Mouse (Mus musculus): Measurements from ENCODE around the gene Olfr554. TPM values are rescaled to one million over a fixed set of nuclear protein-coding genes. Genes with fewer than 3 reads are reported as not detected.

Gene Olfr554
- polyA plus RNA-seq, 1 experiment from 2014 or later: not detected

DNA sequence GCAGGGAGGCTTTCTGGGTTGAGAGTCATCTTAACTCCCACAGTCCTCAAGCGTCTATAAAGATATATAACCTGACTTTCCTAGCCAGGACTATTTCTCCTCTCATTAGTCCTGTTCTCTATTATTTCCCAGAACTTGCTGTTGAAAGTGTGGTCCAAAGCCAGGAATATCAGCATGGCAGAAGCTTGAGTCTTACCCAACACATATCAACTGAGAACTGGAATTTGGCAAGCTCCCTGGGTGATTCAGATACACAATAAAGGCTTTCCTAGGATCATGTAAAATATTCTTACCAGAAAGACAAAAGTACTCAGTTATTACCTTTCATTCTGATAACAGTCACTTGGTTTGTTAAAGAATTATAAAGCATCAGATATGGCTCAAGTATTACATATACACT is 43.7 kb downstream of the Olfr554 start:
- Histone ChIP-seq H3K4me2 (no peak overlapping the region), H3K9ac (replicated peaks) (no peak overlapping the region), H3K4me3 (replicated peaks) (no peak overlapping the region), H3K27me3 (replicated peaks) (no peaks in the 10 kb centered on the region), H3K27ac (replicated peaks) (no peak overlapping the region), H3K9me3 (replicated peaks) (no peaks in the 10 kb centered on the region), H3K4me1 (no peaks in the 10 kb centered on the region), H3K36me3 (no peaks in the 10 kb centered on the region)
- ATAC-seq (ENCODE audit: low FRiP score): no peak
- 91% methylated on average over 1 of the region's 1 CpGs for WGBS

DNA sequence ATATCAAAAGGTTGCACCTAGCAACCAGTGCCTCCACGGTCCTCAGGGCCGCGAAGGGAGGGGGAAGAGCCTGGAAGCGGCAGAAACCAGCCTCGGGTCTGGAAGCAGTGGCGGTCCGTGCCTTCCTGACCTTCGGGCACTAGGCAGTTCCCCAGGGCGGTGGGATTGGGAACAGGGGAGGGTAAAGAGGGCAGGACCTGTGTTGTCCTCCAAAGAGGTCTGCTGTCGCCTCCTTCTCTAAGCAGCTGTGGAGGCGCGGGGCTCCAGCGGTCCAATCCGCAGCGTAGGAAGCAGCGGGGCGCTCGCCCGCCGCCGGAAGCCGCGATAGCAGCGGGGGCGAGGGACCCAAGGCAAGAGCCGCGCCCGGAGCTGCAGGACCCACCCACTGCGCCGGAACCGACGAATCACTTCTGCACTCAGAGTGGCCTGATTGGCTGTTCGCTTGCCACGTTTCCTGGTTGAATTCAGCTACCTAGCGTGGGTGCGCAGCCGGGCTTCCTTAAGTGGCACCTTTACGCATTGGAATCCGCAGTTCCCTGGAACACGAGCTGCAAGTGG is 48.8 kb downstream of the Olfr554 start, which contains the start of gene Trim68:
TSS of gene Trim68 (minus strand) at position 384 of the 558 bp plus-strand sequence.
- H3K4me1 ChIP-seq: 0 out of 2 replicates have a peak, but pooled peaks cover 5% of the 10 kb centered on the region
- no peaks in the 10 kb centered on the region for H3K9me3 ChIP-seq (replicated peaks)
- WGBS: under 1% methylated on average over 38 of the region's 40 CpGs
- H3K4me2 ChIP-seq: peak within 1 kb of the TSS; percentile 76
- H3K27me3 ChIP-seq (replicated peaks): no peaks in the 10 kb centered on the region
- no peaks in the 10 kb centered on the region for H3K36me3 ChIP-seq
- peak within 1 kb of the TSS; percentile 83 for H3K27ac ChIP-seq (replicated peaks)
- peak within 1 kb of the TSS; percentile 71 for H3K9ac ChIP-seq (replicated peaks)
- peak within 1 kb of the TSS; percentile 74 for H3K4me3 ChIP-seq (replicated peaks)
- peak; percentile 100 for ATAC-seq (ENCODE audit: low FRiP score)

Other genes with a start within 250 kb of the Olfr554 start
- gene Rrm1, start 196.7 kb upstream of the Olfr554 start, polyA plus RNA-seq (2015; fragmentation: Nextera tagmentation; extraction: Ambion mirVana): 38.0 and 65.1 TPM in 2 replicates
- 0.36 and 0.56 TPM in 2 replicates for gene Olfr543, start 156.8 kb upstream of the Olfr554 start, polyA plus RNA-seq (2015; fragmentation: Nextera tagmentation; extraction: Ambion mirVana)
- gene Olfr544, start 150.1 kb upstream of the Olfr554 start, polyA plus RNA-seq (2015; fragmentation: Nextera tagmentation; extraction: Ambion mirVana): 0.14 and 0.18 TPM in 2 replicates
- gene Olfr545, start 138.9 kb upstream of the Olfr554 start, polyA plus RNA-seq (2015; fragmentation: Nextera tagmentation; extraction: Ambion mirVana): 0.33 and 0.41 TPM in 2 replicates
- gene Olfr547, start 103.7 kb upstream of the Olfr554 start, polyA plus RNA-seq (2015; fragmentation: Nextera tagmentation; extraction: Ambion mirVana): not detected in 2 replicates
- gene Olfr548-ps1, start 97.5 kb upstream of the Olfr554 start, polyA plus RNA-seq (2015; fragmentation: Nextera tagmentation; extraction: Ambion mirVana): not detected in 2 replicates
- not detected in 2 replicates for gene Olfr549, start 88.6 kb upstream of the Olfr554 start, polyA plus RNA-seq (2015; fragmentation: Nextera tagmentation; extraction: Ambion mirVana)
- 0.52 TPM in 1 of 2 replicates, not detected in the other for gene Trim21, start 72.9 kb upstream of the Olfr554 start, polyA plus RNA-seq (2015; fragmentation: Nextera tagmentation; extraction: Ambion mirVana)
- not detected in 2 replicates for gene Olfr550, start 67.0 kb upstream of the Olfr554 start, polyA plus RNA-seq (2015; fragmentation: Nextera tagmentation; extraction: Ambion mirVana)
- gene Olfr551, start 46.5 kb upstream of the Olfr554 start, polyA plus RNA-seq (2015; fragmentation: Nextera tagmentation; extraction: Ambion mirVana): not detected in 2 replicates
- gene Olfr552, start 40.7 kb upstream of the Olfr554 start, polyA plus RNA-seq (2015; fragmentation: Nextera tagmentation; extraction: Ambion mirVana): not detected in 2 replicates
- not detected in 2 replicates for gene Olfr553, start 20.2 kb upstream of the Olfr554 start, polyA plus RNA-seq (2015; fragmentation: Nextera tagmentation; extraction: Ambion mirVana)
- not detected in 2 replicates for gene Olfr555, start 20.4 kb downstream of the Olfr554 start, polyA plus RNA-seq (2015; fragmentation: Nextera tagmentation; extraction: Ambion mirVana)
- gene Olfr556, start 26.5 kb downstream of the Olfr554 start, polyA plus RNA-seq (2015; fragmentation: Nextera tagmentation; extraction: Ambion mirVana): not detected in 2 replicates
- 7.0 and 10.4 TPM in 2 replicates for gene Trim68, start 48.9 kb downstream of the Olfr554 start, polyA plus RNA-seq (2015; fragmentation: Nextera tagmentation; extraction: Ambion mirVana)
- not detected in 2 replicates for gene Olfr557, start 57.5 kb downstream of the Olfr554 start, polyA plus RNA-seq (2015; fragmentation: Nextera tagmentation; extraction: Ambion mirVana)
- 0.22 and 0.54 TPM in 2 replicates for gene Olfr558, start 63.8 kb downstream of the Olfr554 start, polyA plus RNA-seq (2015; fragmentation: Nextera tagmentation; extraction: Ambion mirVana)
- not detected in 2 replicates for gene Olfr33, start 80.6 kb downstream of the Olfr554 start, polyA plus RNA-seq (2015; fragmentation: Nextera tagmentation; extraction: Ambion mirVana)
- not detected in 2 replicates for gene Olfr559, start 89.1 kb downstream of the Olfr554 start, polyA plus RNA-seq (2015; fragmentation: Nextera tagmentation; extraction: Ambion mirVana)
- not detected in 2 replicates for gene Olfr560, start 120.9 kb downstream of the Olfr554 start, polyA plus RNA-seq (2015; fragmentation: Nextera tagmentation; extraction: Ambion mirVana)
- 0.06 TPM in 1 of 2 replicates, not detected in the other for gene Olfr78, start 121.0 kb downstream of the Olfr554 start, polyA plus RNA-seq (2015; fragmentation: Nextera tagmentation; extraction: Ambion mirVana)
- not detected in 2 replicates for gene Olfr561, start 132.8 kb downstream of the Olfr554 start, polyA plus RNA-seq (2015; fragmentation: Nextera tagmentation; extraction: Ambion mirVana)
- gene Olfr564, start 165.0 kb downstream of the Olfr554 start, polyA plus RNA-seq (2015; fragmentation: Nextera tagmentation; extraction: Ambion mirVana): not detected in 2 replicates
- not detected in 2 replicates for gene Olfr566, start 220.3 kb downstream of the Olfr554 start, polyA plus RNA-seq (2015; fragmentation: Nextera tagmentation; extraction: Ambion mirVana)
- not detected in 2 replicates for gene Olfr568, start 238.7 kb downstream of the Olfr554 start, polyA plus RNA-seq (2015; fragmentation: Nextera tagmentation; extraction: Ambion mirVana)